Mouse (Mus musculus) limb, embryonic 11.5 days (tissue): ENCODE results near the gene Sod2. TPM values are rescaled to one million over a fixed set of nuclear protein-coding genes. Genes with fewer than 3 reads are reported as not detected.
A peak's percentile ranks its signal among the peaks of the same experiment; 100 is the strongest.
"Not testable (repeated sequence)": the region's sequence is repeated elsewhere in the genome, so short reads cannot be mapped to it uniquely, and the experiment has no call there.

ENCODE experiments used
- ATAC-seq: fragments of 200-750 bp; cut with Nextera tagmentation; 2 replicates; pipeline ENCODE4 v1.8.0; 2017; ENCODE audit warnings: low read depth; ENCODE audit not compliant: insufficient number of reproducible peaks, low FRiP score, low TSS enrichment
- DNase-seq: peaks from one replicate; pipeline ENCODE4 v3.0.0-alpha.2; 2015; ENCODE audit warnings: low spot score
- H3K27ac ChIP-seq: fragments of 300-500 bp; sonication (generic); replicated peaks from 2 replicates; pipeline ENCODE4 v1.5.1; 2014; ENCODE audit warnings: low read depth, mild to moderate bottlenecking, low read length
- H3K27me3 ChIP-seq: fragments of 300-500 bp; sonication (generic); 2 replicates; pipeline ENCODE4 v1.6.1; 2014; ENCODE audit warnings: mild to moderate bottlenecking, low read length, mixed read lengths; ENCODE audit not compliant: control insufficient read depth, insufficient read depth
- H3K36me3 ChIP-seq: fragments of 300-500 bp; sonication (generic); 2 replicates; pipeline ENCODE4 v1.6.1; 2014; ENCODE audit warnings: mild to moderate bottlenecking, low read length, moderate library complexity, mixed read lengths; ENCODE audit not compliant: control insufficient read depth, insufficient read depth
- H3K4me1 ChIP-seq: fragments of 300-500 bp; sonication (generic); 2 replicates; pipeline ENCODE4 v1.6.1; 2014; ENCODE audit warnings: low read length, mixed read lengths; ENCODE audit not compliant: control insufficient read depth, insufficient read depth
- H3K4me2 ChIP-seq: fragments of 300-500 bp; sonication (generic); 2 replicates; pipeline ENCODE4 v1.6.1; 2014; ENCODE audit warnings: low read depth, mild to moderate bottlenecking, moderate library complexity; ENCODE audit not compliant: severe bottlenecking
- H3K4me3 ChIP-seq: fragments of 300-500 bp; sonication (generic); 2 replicates; pipeline ENCODE4 v1.5.1; 2014; ENCODE audit warnings: low read depth, low read length
- H3K9ac ChIP-seq: fragments of 300-500 bp; sonication (generic); 2 replicates; pipeline ENCODE4 v1.6.1; 2014; ENCODE audit warnings: mild to moderate bottlenecking, low read length
- H3K9me3 ChIP-seq: fragments of 300-500 bp; sonication (generic); 2 replicates; pipeline ENCODE4 v1.6.1; 2016; ENCODE audit warnings: low read length; ENCODE audit not compliant: control insufficient read depth
- WGBS: fragments of 180-500 bp; shearing (Covaris S2); extraction: QIAGEN DNeasy Blood & Tissue Kit; methylation state at CpG from one replicate; pipeline ENCODE4 v1.1.7; 2014; 5-methylcytosine and 5-hydroxymethylcytosine counted together
- polyA plus RNA-seq: library from polyadenylated mRNA; unstranded; fragments of >200 nt; fragmentation: Nextera tagmentation; extraction: Ambion mirVana; gene quantifications from 2 replicates; pipeline ENCODE4 v1.2.1, GENCODE M21; 2014

Sod2 gene
- polyA plus RNA-seq, 1 experiment from 2014 or later = 101 TPM

DNA sequence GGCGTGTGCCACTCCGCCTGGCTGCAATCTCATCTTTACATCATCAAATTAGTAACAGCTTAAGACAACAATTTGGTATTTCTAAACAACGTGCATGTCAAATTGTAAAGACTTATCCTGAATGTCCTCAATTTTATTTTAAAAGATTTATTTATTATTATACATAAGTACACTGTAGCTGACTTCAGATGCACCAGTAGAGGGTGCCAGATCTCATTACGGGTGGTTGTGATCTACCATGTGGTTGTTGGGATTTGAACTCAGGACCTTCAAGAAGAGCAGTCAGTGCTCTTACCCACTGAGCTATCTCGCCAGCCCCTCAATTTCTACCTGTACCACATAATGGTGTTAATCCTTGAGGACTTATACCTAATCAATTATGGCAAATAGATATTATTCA, 4.4 kb upstream of the Sod2 start:
- 91% methylated on average over 5 of the region's 5 CpGs for WGBS

DNA sequence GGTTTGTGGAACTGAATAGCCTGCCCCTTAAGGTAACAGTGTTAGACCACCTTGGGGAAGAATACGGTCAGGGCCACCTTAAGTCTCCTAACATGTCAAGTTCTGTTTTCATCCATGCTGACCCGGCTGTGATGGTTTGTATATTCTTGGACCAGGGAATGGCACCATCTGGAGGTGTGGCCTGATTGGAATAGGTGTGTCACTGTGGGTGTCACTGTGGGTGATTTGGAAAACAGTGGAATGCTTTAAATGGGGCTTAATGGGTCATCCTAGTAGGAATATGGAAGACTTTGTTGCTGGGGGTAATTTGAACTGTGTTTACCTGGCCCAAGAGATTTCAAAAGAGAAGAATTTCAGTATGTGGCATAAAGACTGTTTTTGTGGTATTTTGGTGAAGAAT, 2.2 kb upstream of the Sod2 start:
- not testable (repeated sequence) for H3K9me3 ChIP-seq, H3K4me3 ChIP-seq, H3K36me3 ChIP-seq, DNase-seq, ATAC-seq, H3K27ac ChIP-seq, H3K4me1 ChIP-seq, H3K9ac ChIP-seq, H3K4me2 ChIP-seq, H3K27me3 ChIP-seq
- WGBS = 78% methylated on average over 2 of the region's 2 CpGs

More for the DNA sequence above, 4.4 kb upstream of the Sod2 start:
- not testable (repeated sequence) for H3K27me3 ChIP-seq, H3K9me3 ChIP-seq, H3K36me3 ChIP-seq, ATAC-seq, H3K4me2 ChIP-seq, H3K4me3 ChIP-seq, H3K27ac ChIP-seq, DNase-seq, H3K9ac ChIP-seq, H3K4me1 ChIP-seq

- peak overlapping the region; percentile 79; the same call in 1 of the 2 replicates for H3K4me2 ChIP-seq
These were observed 338 bp downstream of the Sod2 start for GRCm38 (mm10) chr17:13006984-13007383.

DNA sequence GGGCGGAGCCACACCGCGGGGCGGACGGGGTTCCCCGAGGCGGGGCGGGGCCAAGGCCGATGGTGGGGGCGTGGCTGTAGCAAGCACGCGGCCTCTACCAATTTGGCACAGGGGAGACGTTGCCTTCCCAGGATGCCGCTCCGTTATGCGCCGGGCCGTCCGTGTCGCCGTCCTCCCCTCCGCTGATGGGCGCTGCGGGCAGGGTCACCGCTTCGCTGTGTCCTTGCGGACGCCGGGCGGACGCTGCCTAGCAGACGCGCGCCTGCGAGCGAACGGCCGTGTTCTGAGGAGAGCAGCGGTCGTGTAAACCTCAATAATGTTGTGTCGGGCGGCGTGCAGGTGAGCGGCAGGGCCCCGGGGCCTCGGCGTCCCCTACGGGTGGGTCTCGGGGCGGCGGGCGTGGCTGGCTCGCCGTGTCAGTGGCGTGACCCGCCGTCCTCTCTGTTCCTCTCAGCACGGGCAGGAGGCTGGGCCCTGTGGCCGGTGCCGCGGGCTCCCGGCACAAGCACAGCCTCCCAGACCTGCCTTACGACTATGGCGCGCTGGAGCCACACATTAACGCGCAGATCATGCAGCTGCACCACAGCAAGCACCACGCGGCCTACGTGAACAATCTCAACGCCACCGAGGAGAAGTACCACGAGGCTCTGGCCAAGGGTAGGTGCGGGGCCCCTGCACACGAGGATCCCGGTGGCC, 1.2 kb downstream of the Sod2 start:
- peak; percentile 98 for ATAC-seq
- Histone ChIP-seq H3K4me1 (peaks cover 6% of the 10 kb centered on the region), H3K4me2 (peak overlapping the region; percentile 79), H3K36me3 (no peaks in the 10 kb centered on the region), H3K9me3 (no peaks in the 10 kb centered on the region), H3K27me3 (no peaks in the 10 kb centered on the region), H3K4me3 (peak overlapping the region; percentile 55), H3K27ac (peak overlapping the region; percentile 52; the same call in 1 of the 2 replicates), H3K9ac (peak overlapping the region; percentile 74)
- under 1% methylated on average over 72 of the region's 76 CpGs for WGBS
- peak; percentile 99 for DNase-seq

More at GRCm38 (mm10) chr17:13006984-13007383, 338 bp downstream of the Sod2 start:
- WGBS = 46% methylated on average over 5 of the region's 5 CpGs
- ATAC-seq = no peak
- H3K36me3 ChIP-seq = no peaks in the 10 kb centered on the region
- H3K4me3 ChIP-seq = no peak overlapping the region; the same call in 1 of the 2 replicates
- no peaks in the 10 kb centered on the region for H3K9me3 ChIP-seq
- DNase-seq = no peak
- peaks cover 6% of the 10 kb centered on the region for H3K4me1 ChIP-seq
- H3K27ac ChIP-seq = no peak overlapping the region
- no peaks in the 10 kb centered on the region for H3K27me3 ChIP-seq
- no peak overlapping the region for H3K9ac ChIP-seq

DNA sequence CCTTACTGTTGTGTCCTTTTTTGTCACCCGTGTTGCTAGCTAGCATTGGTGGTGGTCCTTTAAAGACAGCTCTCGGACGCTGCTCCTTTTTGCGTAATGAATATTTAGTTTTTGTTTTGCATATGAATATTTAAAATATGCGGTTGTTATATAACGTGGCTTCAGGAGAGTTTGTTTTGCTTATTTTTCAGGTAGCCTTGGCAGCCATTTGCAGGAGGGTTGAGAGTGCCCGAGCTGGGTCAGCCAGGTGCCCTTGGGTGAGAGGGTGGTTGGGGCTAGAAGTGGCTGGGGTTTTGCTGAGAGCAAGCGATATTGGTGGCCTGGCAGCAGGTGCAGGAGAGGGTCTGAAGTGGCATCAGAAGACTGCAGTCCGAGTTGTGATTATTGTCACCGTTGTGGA, 1.9 kb downstream of the Sod2 start:
- Histone ChIP-seq H3K27ac (no peak overlapping the region), H3K36me3 (no peaks in the 10 kb centered on the region), H3K4me3 (peak overlapping the region; percentile 55), H3K9ac (peak overlapping the region; percentile 74), H3K4me1 (peaks cover 6% of the 10 kb centered on the region), H3K27me3 (no peaks in the 10 kb centered on the region), H3K9me3 (no peaks in the 10 kb centered on the region), H3K4me2 (peak overlapping the region; percentile 79)
- WGBS = 6% methylated on average over 10 of the region's 10 CpGs
- DNase-seq (peak; percentile 25), ATAC-seq (no peak)

- Histone ChIP-seq H3K4me2 (no peak overlapping the region), H3K9ac (no peak overlapping the region), H3K4me1 (peaks cover 6% of the 10 kb centered on the region), H3K27ac (no peak overlapping the region), H3K27me3 (no peaks in the 10 kb centered on the region), H3K4me3 (no peak overlapping the region), H3K36me3 (peaks cover 4% of the 10 kb centered on the region; the same call in 1 of the 2 replicates), H3K9me3 (no peaks in the 10 kb centered on the region)
- 47% methylated on average over 3 of the region's 3 CpGs for WGBS
- ATAC-seq (no peak), DNase-seq (no peak)
These were observed 3.2 kb downstream of the Sod2 start for GRCm38 (mm10) chr17:13009887-13010286.

GRCm38 (mm10) chr17:13013316-13013715, 6.7 kb downstream of the Sod2 start:
- Histone ChIP-seq H3K4me1 (peaks cover 6% of the 10 kb centered on the region), H3K4me2 (no peak overlapping the region), H3K36me3 (peaks cover 4% of the 10 kb centered on the region; the same call in 1 of the 2 replicates), H3K4me3 (no peak overlapping the region), H3K9ac (no peak overlapping the region), H3K27me3 (no peaks in the 10 kb centered on the region), H3K27ac (no peak overlapping the region), H3K9me3 (no peaks in the 10 kb centered on the region)
- DNase-seq = no peak
- ATAC-seq = no peak
- 82% methylated on average over 3 of the region's 3 CpGs for WGBS

DNA sequence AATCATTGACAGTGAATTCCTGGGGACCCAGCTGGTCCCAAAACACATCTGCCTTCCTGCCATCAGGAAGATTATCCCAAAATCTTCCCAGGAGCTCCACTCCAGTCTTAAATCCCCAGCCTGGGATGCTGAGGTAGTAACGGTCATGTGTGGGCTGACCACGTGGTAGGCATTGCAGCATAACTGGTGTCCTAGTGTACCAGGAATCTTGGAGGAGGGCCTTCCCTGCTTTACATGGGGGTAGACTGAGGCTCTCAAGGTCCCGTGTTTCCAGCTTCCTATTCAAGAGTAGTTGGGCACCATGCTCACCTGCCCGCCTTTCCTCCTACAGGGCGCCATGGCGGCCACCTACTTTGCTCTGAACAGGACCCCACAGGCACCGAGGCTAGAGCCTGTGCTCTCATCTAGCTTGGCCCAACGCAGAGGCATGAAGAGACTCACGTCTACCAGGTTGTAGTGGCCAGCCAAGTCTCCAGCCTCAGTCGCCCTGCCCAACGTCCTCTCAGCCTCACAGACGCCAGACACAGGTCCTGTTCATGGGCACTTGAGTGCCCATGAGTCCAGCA, 30.1 kb downstream of the Sod2 start:
- not testable (repeated sequence) for H3K9ac ChIP-seq, H3K9me3 ChIP-seq, H3K4me1 ChIP-seq, H3K4me3 ChIP-seq, H3K4me2 ChIP-seq, ATAC-seq, H3K27me3 ChIP-seq, DNase-seq, H3K36me3 ChIP-seq, H3K27ac ChIP-seq
- WGBS = 93% methylated on average over 3 of the region's 12 CpGs
